Mouse (Mus musculus) cortical plate, adult 2 months (tissue): ENCODE measurements around the gene March1.

ENCODE experiments used
- CTCF ChIP-seq: fragments of 200-500 bp; IDR thresholded peaks from 2 replicates; pipeline ENCODE4 v1.5.1; 2011; ENCODE audit warnings: mild to moderate bottlenecking, control low read depth, low read length; ENCODE audit not compliant: insufficient read depth; ENCODE audit errors: extremely low read depth
- POLR2A ChIP-seq: fragments of 200-500 bp; IDR thresholded peaks from 2 replicates; pipeline ENCODE4 v1.6.1; 2011; ENCODE audit warnings: mild to moderate bottlenecking, low read length, control low read depth; ENCODE audit not compliant: insufficient read depth; ENCODE audit errors: extremely low read depth

- TF ChIP-seq POLR2A (no peak), CTCF (no peak)
These were observed 797.5 kb downstream of the March1 start for GRCm38 (mm10) chr8:66415234-66415633.
